Mouse (Mus musculus) brain, embryonic 14.5 days (tissue): ENCODE data around the gene Mtnr1b.

ENCODE experiments used
- CTCF ChIP-seq: fragments of 200-500 bp; IDR thresholded peaks from 2 replicates; pipeline ENCODE4 v1.5.1; 2012; ENCODE audit warnings: inconsistent platforms, mild to moderate bottlenecking, moderate library complexity, borderline replicate concordance; ENCODE audit not compliant: insufficient read depth, insufficient read length; ENCODE audit errors: extremely low read depth
- POLR2A ChIP-seq: fragments of 200-500 bp; IDR thresholded peaks from 2 replicates; pipeline ENCODE4 v1.6.1; 2012; ENCODE audit warnings: mild to moderate bottlenecking, inconsistent platforms, borderline replicate concordance; ENCODE audit not compliant: poor library complexity, insufficient read depth, insufficient read length, severe bottlenecking; ENCODE audit errors: extremely low read depth

DNA sequence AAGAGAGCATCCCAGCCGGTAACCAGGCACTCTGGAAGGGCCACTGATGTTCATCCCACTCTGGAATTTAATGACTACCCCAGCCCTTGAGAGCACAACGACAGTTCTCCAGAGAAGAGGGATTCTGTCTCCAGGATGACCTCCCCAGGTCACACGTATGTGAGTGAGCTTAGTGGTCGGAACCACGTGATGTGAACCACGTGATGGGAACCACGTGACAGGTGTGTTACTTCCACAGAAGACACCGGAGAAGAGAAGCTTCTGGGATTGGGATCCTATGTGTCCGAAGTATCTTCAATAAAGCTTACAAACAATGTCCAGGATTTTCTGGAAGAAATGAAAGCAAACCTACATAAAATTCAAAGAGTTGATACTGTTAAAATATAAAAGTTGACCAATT is 82.3 kb downstream of the Mtnr1b start:
- no peak for TF ChIP-seq POLR2A
- TF ChIP-seq CTCF = no peak
